In genomic region chr11:116330211-116330518, GRCm38 (mm10) we compare ENCODE assay signal across 10 mouse cellular contexts. TPM values are rescaled to one million over a fixed set of nuclear protein-coding genes. Genes with fewer than 3 reads are reported as not detected.
DNase-seq lines count a peak whose midpoint lies in the region; ATAC-seq and TF ChIP-seq lines count a peak whose summit lies in the region.
"Had no signal": no experiment of that assay in that cellular context is flagged by ENCODE, and none has a peak within 500 bp of the region (broad histone marks: within the 10 kb centered on the region; RNA-seq: fewer than 3 reads in every experiment).

No protein-coding gene starts in this region.

- H3K27me3 ChIP-seq in intestine, embryonic 16.5 days (replicated peaks; ENCODE audit: control insufficient read depth, insufficient read depth, low read length) = peaks cover 15% of the 10 kb centered on the region
- peaks cover 16% of the 10 kb centered on the region for H3K27me3 ChIP-seq in intestine, postnatal 0 days (replicated peaks; ENCODE audit: control insufficient read depth, insufficient read depth, low read length)
- peaks cover 14% of the 10 kb centered on the region for H3K27me3 ChIP-seq in CH12.LX (replicated peaks)
- H3K27me3 ChIP-seq in forebrain, embryonic 10.5 days (ENCODE audit: poor library complexity, severe bottlenecking) = peaks cover 47% of the 10 kb centered on the region
- peaks cover 33% of the 10 kb centered on the region for H3K27me3 ChIP-seq in limb, embryonic 12.5 days

- WGBS in intestine, embryonic 16.5 days = 81% methylated on average over 7 of the region's 7 CpGs
- 72% methylated on average over 7 of the region's 7 CpGs for WGBS in intestine, postnatal 0 days
- 58% methylated on average over 7 of the region's 7 CpGs for WGBS in forebrain, embryonic 10.5 days
- WGBS in limb, embryonic 12.5 days = 65% methylated on average over 7 of the region's 7 CpGs

- H3K27ac ChIP-seq in intestine, embryonic 16.5 days (ENCODE audit: low read length) = no peak overlapping the region
- H3K27ac ChIP-seq in intestine, postnatal 0 days (ENCODE audit: low read depth, low read length) = no peak overlapping the region
- H3K27ac ChIP-seq in CH12.LX (ENCODE audit: insufficient read depth, low read depth) = peak overlapping the region; percentile 94
- peak overlapping the region; percentile 87 for H3K27ac ChIP-seq in forebrain, embryonic 10.5 days
- H3K27ac ChIP-seq in limb, embryonic 12.5 days = 0 out of 2 replicates have a peak overlapping the region, but pooled peaks have one; percentile 59

- TF ChIP-seq CTCF in intestine, postnatal 0 days (IDR thresholded peaks at IDR 0.05; ENCODE audit: low read depth) = no peak
- no peak for TF ChIP-seq CTCF in CH12.LX (conservative IDR thresholded peaks at IDR 0.05 in 1 of 2, IDR thresholded peaks at IDR 0.05 in 1 of 2; ENCODE audit: low read depth in 2 of 2, low read length in 2 of 2)

- H3K4me2 ChIP-seq in intestine, embryonic 16.5 days (ENCODE audit: low read depth, low read length) = no peak overlapping the region
- H3K4me2 ChIP-seq in intestine, postnatal 0 days (replicated peaks; ENCODE audit: low read depth) = no peak overlapping the region
- H3K4me2 ChIP-seq in CH12.LX (ENCODE audit: insufficient read depth, low read depth, poor library complexity, severe bottlenecking) = peak overlapping the region; percentile 22
- no peak overlapping the region for H3K4me2 ChIP-seq in limb, embryonic 12.5 days

- TF ChIP-seq POLR2A in CH12.LX (IDR thresholded peaks at IDR 0.05; ENCODE audit: low read depth, low read length) = no peak

- H3K79me2 ChIP-seq in CH12.LX (replicated peaks; ENCODE audit: control insufficient read depth, extremely low read depth, insufficient read depth, poor library complexity, severe bottlenecking) = no peaks in the 10 kb centered on the region

- peaks cover 37% of the 10 kb centered on the region for H3K4me1 ChIP-seq in intestine, embryonic 16.5 days (ENCODE audit: control insufficient read depth, insufficient read depth, low read length)
- H3K4me1 ChIP-seq in intestine, postnatal 0 days (replicated peaks; ENCODE audit: control insufficient read depth, insufficient read depth, low read length) = peaks cover 8% of the 10 kb centered on the region; the same call in 1 of the 2 replicates
- peaks cover 40 to 68% of the 10 kb centered on the region in 2 experiments for H3K4me1 ChIP-seq in CH12.LX (ENCODE audit: control insufficient read depth in 1 of 2, insufficient read depth in 2 of 2)
- H3K4me1 ChIP-seq in forebrain, embryonic 10.5 days = peaks cover 82% of the 10 kb centered on the region
- H3K4me1 ChIP-seq in limb, embryonic 12.5 days (replicated peaks) = peaks cover 58% of the 10 kb centered on the region

- dilution Hi-C loops in CH12.LX (cut with MboI; ENCODE audit: extremely low pct_ligation_motif_present, extremely low pct_unique_long_range_greater_than_20kb, low sequenced_read_pairs) = no loop called here

- no peak for TF ChIP-seq EP300 in CH12.LX (IDR thresholded peaks at IDR 0.05; ENCODE audit: low read length)

- no peak for TF ChIP-seq RAD21 in CH12.LX (IDR thresholded peaks at IDR 0.05; ENCODE audit: low read depth, low read length)

- no peak overlapping the region for H3K4me3 ChIP-seq in intestine, embryonic 16.5 days (ENCODE audit: low read length)
- H3K4me3 ChIP-seq in intestine, postnatal 0 days (ENCODE audit: low read depth, low read length) = no peak overlapping the region
- H3K4me3 ChIP-seq in CH12.LX (replicated peaks in 1 of 3; ENCODE audit: low read depth in 2 of 3, low read length in 2 of 3, poor library complexity in 1 of 3) = no peak overlapping the region
- H3K4me3 ChIP-seq in forebrain, embryonic 10.5 days = no peak overlapping the region
- no peak overlapping the region for H3K4me3 ChIP-seq in limb, embryonic 12.5 days (replicated peaks)

- H3K36me3 ChIP-seq in intestine, embryonic 16.5 days (ENCODE audit: control insufficient read depth, insufficient read depth, low read length) = no peaks in the 10 kb centered on the region
- H3K36me3 ChIP-seq in intestine, postnatal 0 days (ENCODE audit: control insufficient read depth, insufficient read depth) = no peaks in the 10 kb centered on the region
- no peaks in the 10 kb centered on the region for H3K36me3 ChIP-seq in CH12.LX (replicated peaks in 1 of 2; ENCODE audit: control insufficient read depth in 1 of 2, insufficient read depth in 1 of 2, low read length in 1 of 2)
- no peaks in the 10 kb centered on the region for H3K36me3 ChIP-seq in forebrain, embryonic 10.5 days (replicated peaks)
- H3K36me3 ChIP-seq in limb, embryonic 12.5 days = no peaks in the 10 kb centered on the region

- no peak for DNase-seq in CH12.LX (ENCODE audit: extremely low read depth)
- DNase-seq in forebrain, embryonic 10.5 days (ENCODE audit: extremely low spot score, low spot score) = no peak
- DNase-seq in adrenal gland, adult 18-20 months (ENCODE audit: low spot score in 2 of 2) = no peak
- no peak for DNase-seq in retina, embryonic 14.5 days (ENCODE audit: low spot score)
- DNase-seq in thymus, postnatal 36 days = no peak
- DNase-seq: liver, postnatal 0 days had no signal

- H3K9me3 ChIP-seq in intestine, embryonic 16.5 days (ENCODE audit: control insufficient read depth, low read length) = no peaks in the 10 kb centered on the region
- no peaks in the 10 kb centered on the region for H3K9me3 ChIP-seq in intestine, postnatal 0 days (ENCODE audit: control insufficient read depth)
- no peaks in the 10 kb centered on the region for H3K9me3 ChIP-seq in CH12.LX (replicated peaks; ENCODE audit: low read length)
- no peaks in the 10 kb centered on the region for H3K9me3 ChIP-seq in forebrain, embryonic 10.5 days
- no peaks in the 10 kb centered on the region for H3K9me3 ChIP-seq in limb, embryonic 12.5 days

- ATAC-seq in intestine, embryonic 16.5 days = no peak
- ATAC-seq in intestine, postnatal 0 days = no peak
- ATAC-seq in limb, embryonic 12.5 days (ENCODE audit: insufficient number of reproducible peaks, insufficient read depth, low FRiP score, low TSS enrichment, low read depth) = no peak
- ATAC-seq: liver, postnatal 0 days had no signal

- 0 out of 2 replicates have a peak overlapping the region, but pooled peaks have one; percentile 7 for H3K9ac ChIP-seq in intestine, embryonic 16.5 days (ENCODE audit: low read depth, low read length)
- H3K9ac ChIP-seq in intestine, postnatal 0 days (ENCODE audit: low read depth, low read length) = no peak overlapping the region
- H3K9ac ChIP-seq in CH12.LX (ENCODE audit: insufficient read depth, low read depth) = peak overlapping the region; percentile 24
- 0 out of 2 replicates have a peak overlapping the region, but pooled peaks have one; percentile 23 for H3K9ac ChIP-seq in limb, embryonic 12.5 days (replicated peaks)
- H3K9ac ChIP-seq: liver, postnatal 0 days had no signal

- in situ Hi-C loops in CH12.LX (cut with MboI; ENCODE audit: low pct_ligation_motif_present, low pct_unique_long_range_greater_than_20kb, low sequenced_read_pairs) = no loop called here

TF ChIP-seq in CH12.LX, 34 proteins besides CTCF, POLR2A, EP300 and RAD21 (continues in another document):
- peak; percentile 28; the same call in 1 of the 2 replicates for TF ChIP-seq CHD2 (IDR thresholded peaks at IDR 0.05; ENCODE audit: low read length)
- no peak for TF ChIP-seq SMC3 (IDR thresholded peaks at IDR 0.05; ENCODE audit: low read depth, low read length)
- TF ChIP-seq BHLHE40 (IDR thresholded peaks at IDR 0.05; ENCODE audit: low read depth, low read length) = peak; percentile 13; the same call in 1 of the 2 replicates

RNA-seq across cellular contexts. Expression of gene Foxj1, which starts 5.0 kb away (rescaled TPM):
- polyA plus RNA-seq in intestine, embryonic 16.5 days (2015; fragmentation: Nextera tagmentation; extraction: Ambion mirVana) = 0.27 and 0.36 TPM in 2 replicates
- polyA plus RNA-seq in intestine, postnatal 0 days (2015; fragmentation: Nextera tagmentation; extraction: Ambion mirVana) = 0.09 TPM in 1 of 2 replicates, not detected in the other
- total RNA-seq in CH12.LX (2012; rRNA removed) (0.67 and 2.6 TPM in 2 replicates), CH12.LX (2014; rRNA removed) (2.0 and 3.0 TPM in 2 replicates)
- 0.12 and 0.26 TPM in 2 replicates for polyA plus RNA-seq in CH12.LX (2012; ENCODE audit: insufficient read length, low read depth)
- 3.3 and 4.4 TPM in 2 replicates for polyA plus RNA-seq in forebrain, embryonic 10.5 days (2016; fragmentation: Nextera tagmentation; extraction: Ambion mirVana)
- polyA plus RNA-seq in limb, embryonic 12.5 days (2016; fragmentation: Nextera tagmentation; extraction: Ambion mirVana) = 0.18 TPM in 2 replicates
- under 1 TPM; 0.10 to 0.13 TPM for total RNA-seq in adrenal gland, adult 18-20 months (2021)

RNA-seq across cellular contexts. Expression of gene Exoc7, which starts 23.1 kb away (rescaled TPM):
- polyA plus RNA-seq in intestine, embryonic 16.5 days (2015; fragmentation: Nextera tagmentation; extraction: Ambion mirVana) = 52.5 and 54.6 TPM in 2 replicates
- polyA plus RNA-seq in intestine, postnatal 0 days (2015; fragmentation: Nextera tagmentation; extraction: Ambion mirVana) = 44.6 and 49.2 TPM in 2 replicates
- total RNA-seq in CH12.LX (2012; rRNA removed) (34.0 and 42.1 TPM in 2 replicates), CH12.LX (2014; rRNA removed) (32.2 and 38.8 TPM in 2 replicates)
- polyA plus RNA-seq in CH12.LX (2012; ENCODE audit: insufficient read length, low read depth) = 51.8 and 57.6 TPM in 2 replicates
- polyA plus RNA-seq in forebrain, embryonic 10.5 days (2016; fragmentation: Nextera tagmentation; extraction: Ambion mirVana) = 56.5 and 60.5 TPM in 2 replicates
- 77.6 and 82.8 TPM in 2 replicates for polyA plus RNA-seq in limb, embryonic 12.5 days (2016; fragmentation: Nextera tagmentation; extraction: Ambion mirVana)
- total RNA-seq in adrenal gland, adult 18-20 months (2021) = 10 to 100 TPM; 53.4 to 54.2 TPM

RNA-seq across cellular contexts. Expression of gene Galr2, which starts 49.4 kb away (rescaled TPM):
- 0.16 and 0.31 TPM in 2 replicates for polyA plus RNA-seq in intestine, embryonic 16.5 days (2015; fragmentation: Nextera tagmentation; extraction: Ambion mirVana)
- 0.10 and 0.29 TPM in 2 replicates for polyA plus RNA-seq in intestine, postnatal 0 days (2015; fragmentation: Nextera tagmentation; extraction: Ambion mirVana)
- 0.38 and 0.85 TPM in 2 replicates for total RNA-seq in CH12.LX (2012; rRNA removed)
- total RNA-seq in CH12.LX (2014; rRNA removed) = 0.21 TPM in 1 of 2 replicates, not detected in the other
- 1.6 and 1.7 TPM in 2 replicates for polyA plus RNA-seq in CH12.LX (2012; ENCODE audit: insufficient read length, low read depth)
- polyA plus RNA-seq in forebrain, embryonic 10.5 days (2016; fragmentation: Nextera tagmentation; extraction: Ambion mirVana) = 0.07 TPM in 2 replicates
- polyA plus RNA-seq in limb, embryonic 12.5 days (2016; fragmentation: Nextera tagmentation; extraction: Ambion mirVana) = 0.20 TPM in 1 of 2 replicates, not detected in the other
- total RNA-seq in adrenal gland, adult 18-20 months (2021) = under 1 TPM; 0.20 to 0.29 TPM
- total RNA-seq: layer of hippocampus, postnatal 14 days had no signal
- polyA plus RNA-seq: liver, postnatal 0 days had no signal

RNA-seq across cellular contexts. Expression of gene Srp68, which starts 56.1 kb away (rescaled TPM):
- polyA plus RNA-seq in intestine, embryonic 16.5 days (2015; fragmentation: Nextera tagmentation; extraction: Ambion mirVana) = 90.9 and 94.8 TPM in 2 replicates
- polyA plus RNA-seq in intestine, postnatal 0 days (2015; fragmentation: Nextera tagmentation; extraction: Ambion mirVana) = 45.2 and 48.7 TPM in 2 replicates
- total RNA-seq in CH12.LX (2012; rRNA removed) (74.7 and 78.1 TPM in 2 replicates), CH12.LX (2014; rRNA removed) (49.3 and 53.2 TPM in 2 replicates)
- polyA plus RNA-seq in CH12.LX (2012; ENCODE audit: insufficient read length, low read depth) = 174 and 184 TPM in 2 replicates
- polyA plus RNA-seq in forebrain, embryonic 10.5 days (2016; fragmentation: Nextera tagmentation; extraction: Ambion mirVana) = 99.3 and 105 TPM in 2 replicates
- 110 and 112 TPM in 2 replicates for polyA plus RNA-seq in limb, embryonic 12.5 days (2016; fragmentation: Nextera tagmentation; extraction: Ambion mirVana)
- total RNA-seq in adrenal gland, adult 18-20 months (2021) = 10 to 100 TPM; 72.8 to 75.2 TPM

Comparison
In these comparisons a context has a peak if more than half of its experiments do, and no peak if none do; other contexts are left out.
1. H3K27ac ChIP-seq: peak in CH12.LX (single experiment), forebrain, embryonic 10.5 days (single experiment) and limb, embryonic 12.5 days (single experiment); none in intestine, embryonic 16.5 days (single experiment) and intestine, postnatal 0 days (single experiment).